In genomic region chr7:12780151-12780830, GRCm38 (mm10) we compare ENCODE assay signal across 8 mouse cellular contexts. TPM values are rescaled to one million over a fixed set of nuclear protein-coding genes. Genes with fewer than 3 reads are reported as not detected.
A peak's percentile ranks its signal among the peaks of the same experiment; 100 is the strongest.
DNase-seq lines count a peak whose midpoint lies in the region; ATAC-seq and TF ChIP-seq lines count a peak whose summit lies in the region.

No protein-coding gene starts in this region.

- ATAC-seq in forebrain, postnatal 0 days: peak; percentile 98
- ATAC-seq in lung, embryonic 15.5 days (ENCODE audit: borderline replicate concordance, extremely low read depth, low FRiP score, low TSS enrichment): peak; percentile 90

- no peaks in the 10 kb centered on the region for H3K27me3 ChIP-seq in ES-Bruce4 (ENCODE audit: control insufficient read depth, insufficient read depth, low read length, poor library complexity, severe bottlenecking)
- no peaks in the 10 kb centered on the region for H3K27me3 ChIP-seq in forebrain, postnatal 0 days (ENCODE audit: insufficient read depth, low read length)
- no peaks in the 10 kb centered on the region for H3K27me3 ChIP-seq in lung, embryonic 15.5 days

- H3K4me2 ChIP-seq in forebrain, postnatal 0 days (ENCODE audit: low read depth): peak overlapping the region; percentile 96
- peak overlapping the region; percentile 96 for H3K4me2 ChIP-seq in lung, embryonic 15.5 days

- no peak for TF ChIP-seq EP300 in ES-Bruce4 (IDR thresholded peaks at IDR 0.05; ENCODE audit: insufficient read depth, low read depth, low read length)

- no peak for TF ChIP-seq CTCF in ES-Bruce4 (IDR thresholded peaks at IDR 0.05; ENCODE audit: low read depth, low read length)
- TF ChIP-seq CTCF in forebrain, postnatal 0 days (IDR thresholded peaks at IDR 0.05; ENCODE audit: low read depth): peak; percentile 40; the same call in 1 of the 2 replicates

- no peak overlapping the region for H3K27ac ChIP-seq in ES-Bruce4 (ENCODE audit: insufficient read depth, low read length)
- H3K27ac ChIP-seq in forebrain, postnatal 0 days (ENCODE audit: low read depth, low read length): peak overlapping the region; percentile 89
- H3K27ac ChIP-seq in lung, embryonic 15.5 days: no peak overlapping the region

- peak overlapping the region; percentile 52 for H3K9ac ChIP-seq in ES-Bruce4 (ENCODE audit: low read depth, poor library complexity, severe bottlenecking)
- peak overlapping the region; percentile 80 for H3K9ac ChIP-seq in forebrain, postnatal 0 days
- peak overlapping the region; percentile 55 for H3K9ac ChIP-seq in lung, embryonic 15.5 days

- H3K36me3 ChIP-seq in ES-Bruce4 (ENCODE audit: control insufficient read depth, insufficient read depth, low read length, poor library complexity, severe bottlenecking): no peaks in the 10 kb centered on the region
- H3K36me3 ChIP-seq in forebrain, postnatal 0 days (ENCODE audit: insufficient read depth): peaks cover 2% of the 10 kb centered on the region
- H3K36me3 ChIP-seq in lung, embryonic 15.5 days: peaks cover under 1% of the 10 kb centered on the region; the same call in 1 of the 2 replicates

- no peak for TF ChIP-seq POLR2A in ES-Bruce4 (IDR thresholded peaks at IDR 0.05; ENCODE audit: insufficient read depth, low read length)

- no peaks in the 10 kb centered on the region for H3K4me1 ChIP-seq in ES-Bruce4 (ENCODE audit: control insufficient read depth, insufficient read depth, low read length)
- peaks cover 5% of the 10 kb centered on the region; the same call in 1 of the 2 replicates for H3K4me1 ChIP-seq in forebrain, postnatal 0 days (ENCODE audit: insufficient read depth)
- H3K4me1 ChIP-seq in lung, embryonic 15.5 days: peaks cover 10% of the 10 kb centered on the region

- 1% methylated on average over 57 of the region's 57 CpGs for WGBS in forebrain, postnatal 0 days
- WGBS in lung, embryonic 15.5 days: under 1% methylated on average over 57 of the region's 57 CpGs

- peak overlapping the region; percentile 77 for H3K4me3 ChIP-seq in ES-Bruce4 (ENCODE audit: low read depth, low read length)
- peak overlapping the region; percentile 74 for H3K4me3 ChIP-seq in forebrain, postnatal 0 days (ENCODE audit: low read depth, low read length)
- H3K4me3 ChIP-seq in lung, embryonic 15.5 days: peak overlapping the region; percentile 63

- peak; percentile 84 for DNase-seq in cerebellum, adult 11-12 months
- DNase-seq in forebrain, postnatal 0 days: peak; percentile 96
- DNase-seq in heart, postnatal 4 days: peak; percentile 88
- DNase-seq in layer of hippocampus, adult 9-11 months: peak; percentile 89
- peak; percentile 73 for DNase-seq in ovary, adult 18-20 months (ENCODE audit: low spot score)
- peak; percentile 68 to 71 for DNase-seq in thymus, adult 18-20 months

- no peaks in the 10 kb centered on the region for H3K9me3 ChIP-seq in ES-Bruce4 (replicated peaks; ENCODE audit: control insufficient read depth, insufficient read depth, low read length, poor library complexity, severe bottlenecking)
- H3K9me3 ChIP-seq in forebrain, postnatal 0 days (ENCODE audit: low read length): no peaks in the 10 kb centered on the region
- H3K9me3 ChIP-seq in lung, embryonic 15.5 days: no peaks in the 10 kb centered on the region

RNA-seq across cellular contexts. Expression of gene Zscan18, which starts 23.1 kb away (rescaled TPM):
- polyA plus RNA-seq in ES-Bruce4 (2011; ENCODE audit: insufficient read depth, insufficient read length, low read depth, missing spikeins): 9.5 and 9.8 TPM in 2 replicates
- 28.4 and 36.7 TPM in 2 replicates for total RNA-seq in forebrain, postnatal 0 days (2014; rRNA removed)
- polyA plus RNA-seq in forebrain, postnatal 0 days (2015; fragmentation: Nextera tagmentation; extraction: Ambion mirVana): 13.3 and 17.8 TPM in 2 replicates
- 1 to 10 TPM; 4.0 to 4.6 TPM for total RNA-seq in heart, postnatal 4 days (2021)
- 6.0 and 6.6 TPM in 2 replicates for polyA plus RNA-seq in lung, embryonic 15.5 days (2015; fragmentation: Nextera tagmentation; extraction: Ambion mirVana)

RNA-seq across cellular contexts. Expression of gene Zfp329, which starts 38.4 kb away (rescaled TPM):
- polyA plus RNA-seq in ES-Bruce4 (2011; ENCODE audit: insufficient read depth, insufficient read length, low read depth, missing spikeins): 11.7 and 12.2 TPM in 2 replicates
- 20.6 and 26.6 TPM in 2 replicates for total RNA-seq in forebrain, postnatal 0 days (2014; rRNA removed)
- polyA plus RNA-seq in forebrain, postnatal 0 days (2015; fragmentation: Nextera tagmentation; extraction: Ambion mirVana): 8.1 and 14.2 TPM in 2 replicates
- 10 to 100 TPM in 1 of 2 experiments, 1 to 10 TPM in 1; 9.2 to 10.3 TPM for total RNA-seq in heart, postnatal 4 days (2021)
- 12.5 and 14.2 TPM in 2 replicates for polyA plus RNA-seq in lung, embryonic 15.5 days (2015; fragmentation: Nextera tagmentation; extraction: Ambion mirVana)

RNA-seq across cellular contexts. Expression of gene Vmn2r56, which starts 45.5 kb away (rescaled TPM):
- polyA plus RNA-seq in ES-Bruce4 (2011; ENCODE audit: insufficient read depth, insufficient read length, low read depth, missing spikeins): 0.07 TPM in 1 of 2 replicates, not detected in the other
- total RNA-seq in forebrain, postnatal 0 days (2014; rRNA removed): 0.10 and 0.15 TPM in 2 replicates
- polyA plus RNA-seq in forebrain, postnatal 0 days (2015; fragmentation: Nextera tagmentation; extraction: Ambion mirVana): 0.02 TPM in 1 of 2 replicates, not detected in the other
- total RNA-seq in heart, postnatal 4 days (2021): under 1 TPM in 1 of 2 experiments, not detected in 1; 0.02 TPM
- polyA plus RNA-seq in lung, embryonic 15.5 days (2015; fragmentation: Nextera tagmentation; extraction: Ambion mirVana): not detected in 2 replicates

RNA-seq across cellular contexts. Expression of gene Zfp110, which starts 54.3 kb away (rescaled TPM):
- polyA plus RNA-seq in ES-Bruce4 (2011; ENCODE audit: insufficient read depth, insufficient read length, low read depth, missing spikeins): 29.0 and 36.1 TPM in 2 replicates
- total RNA-seq in forebrain, postnatal 0 days (2014; rRNA removed): 34.9 and 43.2 TPM in 2 replicates
- polyA plus RNA-seq in forebrain, postnatal 0 days (2015; fragmentation: Nextera tagmentation; extraction: Ambion mirVana): 15.4 and 18.5 TPM in 2 replicates
- 10 to 100 TPM; 21.5 to 22.4 TPM for total RNA-seq in heart, postnatal 4 days (2021)
- polyA plus RNA-seq in lung, embryonic 15.5 days (2015; fragmentation: Nextera tagmentation; extraction: Ambion mirVana): 40.0 and 48.4 TPM in 2 replicates
